Mouse (Mus musculus) brain, embryonic 14.5 days (tissue): ENCODE results near the gene Lect2.

ENCODE experiments used
- CTCF ChIP-seq: fragments of 200-500 bp; IDR thresholded peaks from 2 replicates; pipeline ENCODE4 v1.5.1; 2012; ENCODE audit warnings: inconsistent platforms, mild to moderate bottlenecking, moderate library complexity, borderline replicate concordance; ENCODE audit not compliant: insufficient read depth, insufficient read length; ENCODE audit errors: extremely low read depth
- POLR2A ChIP-seq: fragments of 200-500 bp; IDR thresholded peaks from 2 replicates; pipeline ENCODE4 v1.6.1; 2012; ENCODE audit warnings: mild to moderate bottlenecking, inconsistent platforms, borderline replicate concordance; ENCODE audit not compliant: poor library complexity, insufficient read depth, insufficient read length, severe bottlenecking; ENCODE audit errors: extremely low read depth

GRCm38 (mm10) chr13:56575701-56576321 is 27.5 kb upstream of the Lect2 start:
- TF ChIP-seq CTCF (peak; percentile 76), POLR2A (no peak)
